12 mouse cellular contexts compared by ENCODE assay signal in the genomic region with DNA sequence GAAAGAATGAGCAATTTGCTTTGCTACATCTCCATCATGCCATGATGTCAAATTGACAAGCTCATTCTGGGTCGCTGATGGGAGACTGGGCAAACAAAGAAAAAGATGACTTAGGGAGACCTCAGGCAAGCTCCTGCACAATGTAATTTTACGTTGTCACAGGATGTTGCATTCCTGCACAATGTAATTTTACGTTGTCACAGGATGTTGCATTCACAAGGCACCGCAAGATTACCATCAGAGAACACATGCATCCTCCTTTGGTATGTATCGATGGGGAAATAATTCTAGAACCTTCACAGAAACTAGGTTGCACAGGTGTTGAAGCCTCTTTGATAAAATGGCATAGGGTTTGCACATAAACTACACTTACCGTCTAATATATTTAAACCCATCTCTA.
"Had no signal": no experiment of that assay in that cellular context is flagged by ENCODE, and none has a peak within 500 bp of the region (broad histone marks: within the 10 kb centered on the region; RNA-seq: fewer than 3 reads in every experiment).

No protein-coding gene starts in this region.

- DNase-seq: lung, adult 18-20 months; lung, embryonic 14.5 days; lung, postnatal 10 days; lung, postnatal 4 days; midbrain, embryonic 14.5 days; retina, postnatal 1 day; right cerebral cortex, adult 18-20 months; right cerebral cortex, postnatal 25 days; thymus, adult 2 months; thymus, postnatal 14 days; thymus, postnatal 36 days had no signal

- ATAC-seq: midbrain, embryonic 16.5 days had no signal
